ENCODE assay signal across 12 mouse cellular contexts in the genomic region with DNA sequence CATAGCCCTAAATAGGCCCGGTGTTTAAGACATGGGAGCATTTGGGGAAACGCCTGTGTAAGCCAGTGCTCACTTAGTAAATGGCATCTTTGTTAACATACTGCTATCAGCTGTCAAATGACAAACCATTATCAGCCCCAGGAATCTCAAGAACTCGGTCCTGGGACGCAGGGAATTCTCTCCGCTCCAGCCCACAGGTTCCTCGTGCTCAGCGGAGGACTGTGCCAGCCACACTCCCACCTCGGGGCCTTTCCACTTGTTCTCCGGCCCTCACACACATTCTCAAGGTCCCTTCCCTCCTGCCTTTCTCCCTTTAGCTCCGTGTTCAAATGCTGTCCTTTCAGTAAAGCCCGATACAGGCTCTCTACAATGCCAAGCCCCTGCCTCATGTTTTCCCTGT. TPM values are rescaled to one million over a fixed set of nuclear protein-coding genes. Genes with fewer than 3 reads are reported as not detected.
DNase-seq lines count a peak whose midpoint lies in the region; ATAC-seq lines count a peak whose summit lies in the region.
"Had no signal": no experiment of that assay in that cellular context is flagged by ENCODE, and none has a peak within 500 bp of the region (broad histone marks: within the 10 kb centered on the region; RNA-seq: fewer than 3 reads in every experiment).

No protein-coding gene starts in this region.

- H3K27ac ChIP-seq in forebrain, embryonic 12.5 days, result no peak overlapping the region
- no peak overlapping the region for H3K27ac ChIP-seq in forebrain, embryonic 10.5 days
- H3K27ac ChIP-seq in kidney, embryonic 15.5 days, result peak overlapping the region; percentile 89
- no peak overlapping the region for H3K27ac ChIP-seq in embryonic facial prominence, embryonic 11.5 days (replicated peaks; ENCODE audit: low read depth, low read length)
- H3K27ac ChIP-seq in liver, embryonic 13.5 days, result no peak overlapping the region
- H3K27ac ChIP-seq: forebrain, embryonic 15.5 days had no signal

- peaks cover 28% of the 10 kb centered on the region for H3K4me1 ChIP-seq in forebrain, embryonic 12.5 days
- H3K4me1 ChIP-seq in forebrain, embryonic 10.5 days, result peaks cover 51% of the 10 kb centered on the region
- H3K4me1 ChIP-seq in kidney, embryonic 15.5 days, result peaks cover 58% of the 10 kb centered on the region
- H3K4me1 ChIP-seq in embryonic facial prominence, embryonic 11.5 days (ENCODE audit: control insufficient read depth, insufficient read depth, low read length), result peaks cover 5% of the 10 kb centered on the region
- H3K4me1 ChIP-seq in liver, embryonic 13.5 days (replicated peaks), result peaks cover 57% of the 10 kb centered on the region

- 89% methylated on average over 11 of the region's 11 CpGs for WGBS in forebrain, embryonic 12.5 days
- WGBS in forebrain, embryonic 10.5 days, result 81% methylated on average over 11 of the region's 11 CpGs
- WGBS in kidney, embryonic 15.5 days, result 71% methylated on average over 11 of the region's 11 CpGs
- 70% methylated on average over 11 of the region's 11 CpGs for WGBS in embryonic facial prominence, embryonic 11.5 days
- WGBS in liver, embryonic 13.5 days (ENCODE audit: insufficient replicate concordance), result 71% methylated on average over 11 of the region's 11 CpGs

- DNase-seq in forebrain, embryonic 10.5 days (ENCODE audit: extremely low spot score, low spot score), result no peak
- DNase-seq in kidney, postnatal 10 days, result no peak
- no peak for DNase-seq in embryonic facial prominence, embryonic 11.5 days (ENCODE audit: low spot score)
- DNase-seq in liver, embryonic 13.5 days, result no peak
- no peak for DNase-seq in adrenal gland, postnatal 10 days
- no peak for DNase-seq in cerebellum, adult 18-20 months
- DNase-seq: adrenal gland, adult 8-10 months; lung, postnatal 10 days had no signal

- no peaks in the 10 kb centered on the region for H3K9me3 ChIP-seq in forebrain, embryonic 12.5 days
- H3K9me3 ChIP-seq in forebrain, embryonic 10.5 days, result no peaks in the 10 kb centered on the region
- H3K9me3 ChIP-seq in kidney, embryonic 15.5 days (replicated peaks), result no peaks in the 10 kb centered on the region
- no peaks in the 10 kb centered on the region for H3K9me3 ChIP-seq in embryonic facial prominence, embryonic 11.5 days (replicated peaks; ENCODE audit: control insufficient read depth, low read length)
- H3K9me3 ChIP-seq in liver, embryonic 13.5 days (replicated peaks), result no peaks in the 10 kb centered on the region
- H3K9me3 ChIP-seq: forebrain, embryonic 15.5 days; heart, embryonic 10.5 days had no signal

- H3K27me3 ChIP-seq in forebrain, embryonic 12.5 days, result peaks cover 15% of the 10 kb centered on the region
- H3K27me3 ChIP-seq in forebrain, embryonic 10.5 days (ENCODE audit: poor library complexity, severe bottlenecking), result peaks cover 17% of the 10 kb centered on the region
- H3K27me3 ChIP-seq in kidney, embryonic 15.5 days, result peaks cover 6% of the 10 kb centered on the region; the same call in 1 of the 2 replicates
- no peaks in the 10 kb centered on the region for H3K27me3 ChIP-seq in embryonic facial prominence, embryonic 11.5 days (ENCODE audit: control insufficient read depth, insufficient read depth, low read length)
- H3K27me3 ChIP-seq in liver, embryonic 13.5 days, result peaks cover 12% of the 10 kb centered on the region; the same call in 1 of the 2 replicates

- ATAC-seq in forebrain, embryonic 12.5 days (ENCODE audit: low FRiP score), result no peak
- ATAC-seq in kidney, embryonic 15.5 days (replicated peaks; ENCODE audit: low FRiP score), result no peak
- ATAC-seq in embryonic facial prominence, embryonic 11.5 days (replicated peaks; ENCODE audit: insufficient number of reproducible peaks, low FRiP score, low TSS enrichment, low read depth), result no peak
- no peak for ATAC-seq in liver, embryonic 13.5 days (ENCODE audit: low read depth)
- ATAC-seq: forebrain, embryonic 15.5 days had no signal

- 0 out of 2 replicates have a peak overlapping the region, but pooled peaks have one; percentile 91 for H3K4me2 ChIP-seq in forebrain, embryonic 12.5 days
- peak overlapping the region; percentile 96 for H3K4me2 ChIP-seq in kidney, embryonic 15.5 days
- no peak overlapping the region for H3K4me2 ChIP-seq in embryonic facial prominence, embryonic 11.5 days (ENCODE audit: low read depth, low read length)
- H3K4me2 ChIP-seq in liver, embryonic 13.5 days, result peak overlapping the region; percentile 97; the same call in 1 of the 2 replicates

- H3K36me3 ChIP-seq in forebrain, embryonic 12.5 days (replicated peaks), result peaks cover 12% of the 10 kb centered on the region; the same call in 1 of the 2 replicates
- peaks cover 35% of the 10 kb centered on the region for H3K36me3 ChIP-seq in forebrain, embryonic 10.5 days (replicated peaks)
- H3K36me3 ChIP-seq in kidney, embryonic 15.5 days, result peaks cover 13% of the 10 kb centered on the region
- H3K36me3 ChIP-seq in embryonic facial prominence, embryonic 11.5 days (replicated peaks; ENCODE audit: control insufficient read depth, insufficient read depth, low read depth, low read length), result no peaks in the 10 kb centered on the region; the same call in 1 of the 2 replicates
- H3K36me3 ChIP-seq in liver, embryonic 13.5 days, result peaks cover 9% of the 10 kb centered on the region
- H3K36me3 ChIP-seq: forebrain, embryonic 15.5 days had no signal

- H3K9ac ChIP-seq in forebrain, embryonic 12.5 days, result no peak overlapping the region
- no peak overlapping the region for H3K9ac ChIP-seq in kidney, embryonic 15.5 days
- peak overlapping the region; percentile 6; the same call in 1 of the 2 replicates for H3K9ac ChIP-seq in embryonic facial prominence, embryonic 11.5 days (replicated peaks; ENCODE audit: low read length)
- H3K9ac ChIP-seq in liver, embryonic 13.5 days, result no peak overlapping the region
- H3K9ac ChIP-seq: forebrain, embryonic 15.5 days had no signal

- no peak overlapping the region for H3K4me3 ChIP-seq in forebrain, embryonic 12.5 days (replicated peaks)
- no peak overlapping the region for H3K4me3 ChIP-seq in forebrain, embryonic 10.5 days
- H3K4me3 ChIP-seq in kidney, embryonic 15.5 days (replicated peaks), result peak overlapping the region; percentile 95; the same call in 1 of the 2 replicates
- H3K4me3 ChIP-seq in embryonic facial prominence, embryonic 11.5 days (ENCODE audit: low read depth, low read length), result no peak overlapping the region
- peak overlapping the region; percentile 86; the same call in 1 of the 2 replicates for H3K4me3 ChIP-seq in liver, embryonic 13.5 days (replicated peaks)
- H3K4me3 ChIP-seq: forebrain, embryonic 15.5 days had no signal

RNA-seq across cellular contexts. Expression of gene Gm20431, which starts 2.6 kb away (rescaled TPM):
- 7.5 and 10.2 TPM in 2 replicates for polyA plus RNA-seq in forebrain, embryonic 12.5 days (2016; fragmentation: Nextera tagmentation; extraction: Ambion mirVana)
- polyA plus RNA-seq in forebrain, embryonic 10.5 days (2016; fragmentation: Nextera tagmentation; extraction: Ambion mirVana), result 2.7 and 4.9 TPM in 2 replicates
- polyA plus RNA-seq in kidney, embryonic 15.5 days (2015; fragmentation: Nextera tagmentation; extraction: Ambion mirVana), result 12.1 and 12.8 TPM in 2 replicates
- 5.2 and 5.6 TPM in 2 replicates for polyA plus RNA-seq in embryonic facial prominence, embryonic 11.5 days (2014; fragmentation: Nextera tagmentation; extraction: Ambion mirVana)
- 2.9 TPM in 1 of 2 replicates, not detected in the other for polyA plus RNA-seq in liver, embryonic 13.5 days (2015; fragmentation: Nextera tagmentation; extraction: Ambion mirVana)
- total RNA-seq in adrenal gland, postnatal 10 days (2021), result 10 to 100 TPM; 16.4 to 17.5 TPM

RNA-seq across cellular contexts. Expression of gene Ube2v1, which starts 26.8 kb away (rescaled TPM):
- 303 and 311 TPM in 2 replicates for polyA plus RNA-seq in forebrain, embryonic 12.5 days (2016; fragmentation: Nextera tagmentation; extraction: Ambion mirVana)
- 414 and 416 TPM in 2 replicates for polyA plus RNA-seq in forebrain, embryonic 10.5 days (2016; fragmentation: Nextera tagmentation; extraction: Ambion mirVana)
- polyA plus RNA-seq in kidney, embryonic 15.5 days (2015; fragmentation: Nextera tagmentation; extraction: Ambion mirVana), result 284 and 313 TPM in 2 replicates
- 223 and 235 TPM in 2 replicates for polyA plus RNA-seq in embryonic facial prominence, embryonic 11.5 days (2014; fragmentation: Nextera tagmentation; extraction: Ambion mirVana)
- 205 and 229 TPM in 2 replicates for polyA plus RNA-seq in liver, embryonic 13.5 days (2015; fragmentation: Nextera tagmentation; extraction: Ambion mirVana)
- total RNA-seq in adrenal gland, postnatal 10 days (2021), result 100 to 1,000 TPM; 159 to 162 TPM

RNA-seq across cellular contexts. Expression of gene Cebpb, which starts 30.0 kb away (rescaled TPM):
- 0.95 and 1.5 TPM in 2 replicates for polyA plus RNA-seq in forebrain, embryonic 12.5 days (2016; fragmentation: Nextera tagmentation; extraction: Ambion mirVana)
- polyA plus RNA-seq in forebrain, embryonic 10.5 days (2016; fragmentation: Nextera tagmentation; extraction: Ambion mirVana), result 0.33 and 0.44 TPM in 2 replicates
- 5.1 and 5.7 TPM in 2 replicates for polyA plus RNA-seq in kidney, embryonic 15.5 days (2015; fragmentation: Nextera tagmentation; extraction: Ambion mirVana)
- 3.1 and 4.4 TPM in 2 replicates for polyA plus RNA-seq in embryonic facial prominence, embryonic 11.5 days (2014; fragmentation: Nextera tagmentation; extraction: Ambion mirVana)
- 6.3 and 7.4 TPM in 2 replicates for polyA plus RNA-seq in liver, embryonic 13.5 days (2015; fragmentation: Nextera tagmentation; extraction: Ambion mirVana)
- 100 to 1,000 TPM; 269 to 439 TPM for total RNA-seq in adrenal gland, postnatal 10 days (2021)

RNA-seq across cellular contexts. Expression of gene Tmem189, which starts 30.9 kb away (rescaled TPM):
- 31.2 and 34.5 TPM in 2 replicates for polyA plus RNA-seq in forebrain, embryonic 12.5 days (2016; fragmentation: Nextera tagmentation; extraction: Ambion mirVana)
- polyA plus RNA-seq in forebrain, embryonic 10.5 days (2016; fragmentation: Nextera tagmentation; extraction: Ambion mirVana), result 31.5 and 34.2 TPM in 2 replicates
- polyA plus RNA-seq in kidney, embryonic 15.5 days (2015; fragmentation: Nextera tagmentation; extraction: Ambion mirVana), result 47.3 and 48.1 TPM in 2 replicates
- polyA plus RNA-seq in embryonic facial prominence, embryonic 11.5 days (2014; fragmentation: Nextera tagmentation; extraction: Ambion mirVana), result 31.9 and 34.1 TPM in 2 replicates
- 16.1 and 17.1 TPM in 2 replicates for polyA plus RNA-seq in liver, embryonic 13.5 days (2015; fragmentation: Nextera tagmentation; extraction: Ambion mirVana)
- total RNA-seq in adrenal gland, postnatal 10 days (2021), result 10 to 100 TPM; 31.2 to 33.5 TPM

Comparison
In these comparisons a context has a peak if more than half of its experiments do, and no peak if none do; other contexts are left out.
1. H3K4me3 ChIP-seq: peak in kidney, embryonic 15.5 days (single experiment) and liver, embryonic 13.5 days (single experiment); none in forebrain, embryonic 12.5 days (single experiment), forebrain, embryonic 10.5 days (single experiment) and embryonic facial prominence, embryonic 11.5 days (single experiment).